Mouse (Mus musculus) bone marrow macrophage, adult 2 months (primary cell): Measurements from ENCODE around the gene Eci2.

Source experiments
- CTCF ChIP-seq: IDR thresholded peaks from 2 replicates; pipeline ENCODE4 v1.5.1; 2012; ENCODE audit warnings: low read depth, mild to moderate bottlenecking, low read length, moderate library complexity
- POLR2A ChIP-seq: IDR thresholded peaks from 2 replicates; pipeline ENCODE4 v1.6.1; 2012; ENCODE audit warnings: mild to moderate bottlenecking, low read depth, low read length, borderline replicate concordance

DNA sequence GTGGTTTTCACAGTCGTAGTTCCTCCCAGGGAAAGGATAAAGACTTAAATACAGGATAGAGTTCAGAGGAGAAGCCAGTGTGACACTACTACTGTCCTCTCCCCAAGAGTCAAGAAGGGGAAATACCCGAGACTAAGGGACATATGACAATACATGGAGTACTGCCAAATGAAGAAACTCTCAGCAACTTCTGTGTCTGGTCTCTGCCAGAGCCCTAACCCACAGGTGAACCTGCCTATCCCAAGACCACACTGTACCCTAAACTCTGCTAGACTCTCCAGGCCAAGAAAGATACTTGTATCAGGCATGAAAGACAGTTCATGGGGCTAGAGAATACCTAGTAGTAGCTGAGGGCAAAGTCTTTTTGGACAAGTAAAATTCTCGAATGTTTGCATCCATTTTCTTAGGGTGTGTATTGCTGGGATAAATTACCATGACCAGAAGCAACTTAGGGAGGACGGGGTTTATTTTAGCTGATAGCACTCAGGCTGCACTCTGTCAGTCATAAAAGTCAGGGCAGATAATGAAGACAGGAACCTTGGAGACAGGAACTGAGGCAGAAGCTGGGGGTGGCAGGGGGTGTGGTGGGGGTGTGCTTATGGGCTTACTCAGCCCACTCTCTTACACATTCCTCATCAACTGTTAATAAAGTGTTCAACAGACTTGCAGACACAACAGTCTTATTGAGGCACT is 35.2 kb downstream of the Eci2 start:
- TF ChIP-seq CTCF (no peak), POLR2A (no peak)
